Mouse (Mus musculus): ENCODE results near the gene Rpa2. TPM values are rescaled to one million over a fixed set of nuclear protein-coding genes. Genes with fewer than 3 reads are reported as not detected.

Gene Rpa2
- total RNA-seq, 2 experiments from 2014 or later: 13.5 to 13.8 TPM

GRCm38 (mm10) chr4:132799845-132800244 lies 31.7 kb downstream of the Rpa2 start:
- peak in 1 of 2 experiments; percentile 61 for DNase-seq (ENCODE audit: low spot score in 2 of 2)
- intact Hi-C loops (cut with DNase I): no loop called here

GRCm38 (mm10) chr4:132801176-132802077 lies 33.3 kb downstream of the Rpa2 start:
- no peak for DNase-seq (ENCODE audit: low spot score in 2 of 2)
- intact Hi-C loops (cut with DNase I): no loop called here

GRCm38 (mm10) chr4:132802171-132802637 lies 34.1 kb downstream of the Rpa2 start:
- intact Hi-C loops (cut with DNase I): no loop called here
- DNase-seq (ENCODE audit: low spot score in 2 of 2): no peak

GRCm38 (mm10) chr4:132803212-132803611 lies 35.1 kb downstream of the Rpa2 start:
- no peak for DNase-seq (ENCODE audit: low spot score in 2 of 2)
- intact Hi-C loops (cut with DNase I): no loop called here

GRCm38 (mm10) chr4:132803876-132804275 lies 35.7 kb downstream of the Rpa2 start:
- DNase-seq (ENCODE audit: low spot score in 2 of 2): no peak
- intact Hi-C loops (cut with DNase I): no loop called here

- intact Hi-C loops (cut with DNase I): no loop called here
- no peak for DNase-seq (ENCODE audit: low spot score in 2 of 2)
Measured at GRCm38 (mm10) chr4:132804331-132804730, 36.2 kb downstream of the Rpa2 start.

GRCm38 (mm10) chr4:132805146-132805545 lies 37.0 kb downstream of the Rpa2 start:
- DNase-seq (ENCODE audit: low spot score in 2 of 2): no peak
- intact Hi-C loops (cut with DNase I): no loop called here

- intact Hi-C loops (cut with DNase I): no loop called here
- DNase-seq (ENCODE audit: low spot score in 2 of 2): no peak
Measured at GRCm38 (mm10) chr4:132805599-132806197, 37.6 kb downstream of the Rpa2 start.

GRCm38 (mm10) chr4:132806620-132807191 lies 38.6 kb downstream of the Rpa2 start:
- DNase-seq (ENCODE audit: low spot score in 2 of 2): no peak
- intact Hi-C loops (cut with DNase I): no loop called here

- intact Hi-C loops (cut with DNase I): no loop called here
- no peak for DNase-seq (ENCODE audit: low spot score in 2 of 2)
Measured at GRCm38 (mm10) chr4:132807771-132808641, 39.9 kb downstream of the Rpa2 start.

GRCm38 (mm10) chr4:132809621-132810020 lies 41.5 kb downstream of the Rpa2 start:
- peak; percentile 53 to 94 for DNase-seq (ENCODE audit: low spot score in 2 of 2)
- intact Hi-C loops (cut with DNase I): no loop called here

- intact Hi-C loops (cut with DNase I): no loop called here
- no peak for DNase-seq (ENCODE audit: low spot score in 2 of 2)
Measured at GRCm38 (mm10) chr4:132816404-132816803, 48.3 kb downstream of the Rpa2 start.

GRCm38 (mm10) chr4:132816855-132817254 lies 48.7 kb downstream of the Rpa2 start:
- intact Hi-C loops (cut with DNase I): no loop called here
- no peak for DNase-seq (ENCODE audit: low spot score in 2 of 2)

GRCm38 (mm10) chr4:132818442-132818841 lies 50.3 kb downstream of the Rpa2 start:
- no peak for DNase-seq (ENCODE audit: low spot score in 2 of 2)
- intact Hi-C loops (cut with DNase I): no loop called here

- peak; percentile 55 to 78 for DNase-seq (ENCODE audit: low spot score in 2 of 2)
- intact Hi-C loops (cut with DNase I): loop anchor here (1.0 kb wide), 1 partner anchor 47 kb away; no protein-coding TSS in a partner anchor
Measured at GRCm38 (mm10) chr4:132823614-132824366, 55.7 kb downstream of the Rpa2 start.

Data from left cerebral cortex, postnatal 25 days (tissue).